Mouse (Mus musculus) heart, adult 9 months (tissue): Measurements from ENCODE around the gene Olfr31.

Experiments
- DNase-seq, 2 experiments: peaks; one replicate each; pipeline ENCODE4 v3.0.0; 2022; ENCODE audit warnings: low spot score in 2 of 2

Gene Olfr31

GRCm38 (mm10) chr14:14322528-14322927, at the start of gene Olfr31:
Gene Olfr31 (plus strand): TSS chr14:14322828.
- DNase-seq, result no peak

- peak; percentile 8 to 12 for DNase-seq
Observed at GRCm38 (mm10) chr14:14294426-14294825, 28.2 kb upstream of the Olfr31 start.

DNA sequence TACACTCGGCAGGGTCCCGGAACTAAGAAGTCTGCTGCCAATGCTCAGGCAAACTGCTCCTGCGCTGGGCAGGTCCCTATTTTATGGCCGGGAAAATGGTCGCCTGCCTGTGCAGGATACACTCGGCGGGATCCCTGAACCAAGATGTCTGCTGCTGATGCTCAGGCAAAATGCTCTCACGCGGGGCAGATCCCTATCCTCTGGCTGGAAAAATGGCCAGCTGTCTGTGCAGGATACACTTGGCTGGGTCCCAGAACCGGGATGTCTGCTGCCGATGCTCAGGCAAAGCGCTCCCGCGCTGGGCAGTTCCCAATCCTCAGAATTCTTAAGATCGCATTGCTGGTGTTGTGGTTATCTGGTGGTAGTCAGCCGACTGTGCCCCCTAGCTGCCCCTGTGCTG, 13.7 kb upstream of the Olfr31 start:
- no peak for DNase-seq

- no peak for DNase-seq
Observed at GRCm38 (mm10) chr14:14309416-14309815, 13.2 kb upstream of the Olfr31 start.

DNA sequence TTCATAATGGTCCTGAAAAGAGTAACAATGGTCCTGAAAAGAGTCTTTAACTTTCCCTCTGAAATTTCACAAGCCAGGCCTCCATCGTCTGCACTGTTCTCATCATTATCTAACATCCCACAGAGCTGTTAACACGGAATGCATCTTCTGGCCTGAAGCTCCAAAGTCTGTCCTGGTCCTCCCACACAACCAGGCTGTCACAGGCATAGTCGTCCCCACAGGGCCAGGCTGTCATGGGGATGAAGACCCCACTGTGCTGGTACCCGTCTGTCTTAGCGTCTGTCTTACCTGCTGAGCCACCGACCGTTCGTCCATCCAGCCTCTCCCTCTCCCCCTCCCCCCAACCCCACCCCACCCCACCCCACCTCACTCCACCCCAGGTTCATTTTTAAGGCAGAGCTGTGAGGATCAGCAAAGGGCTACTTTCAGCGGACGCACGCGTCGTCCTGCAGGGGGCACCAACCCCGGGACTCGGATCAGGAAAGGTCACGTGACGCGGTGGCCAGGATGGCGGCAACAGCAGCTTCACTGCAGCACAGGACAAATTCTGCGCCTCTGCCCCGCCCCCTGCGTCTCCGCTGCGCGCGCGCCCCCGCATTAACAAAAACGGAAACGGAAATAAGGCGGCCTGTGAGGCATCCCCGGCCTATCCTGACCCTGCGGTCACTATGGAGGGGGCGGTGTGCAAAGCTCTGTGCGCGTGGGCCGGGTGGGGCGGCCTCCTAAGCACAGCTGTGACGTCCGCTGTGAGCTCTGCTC, 22.7 kb downstream of the Olfr31 start:
- peak; percentile 91 to 94 for DNase-seq

GRCm38 (mm10) chr14:14345948-14346812, 23.6 kb downstream of the Olfr31 start, which contains the start of gene Il3ra:
Gene Il3ra (plus strand): TSS chr14:14346275.
- peak; percentile 69 to 74 for DNase-seq

- DNase-seq, result no peak
Observed at GRCm38 (mm10) chr14:14346813-14347100, 24.1 kb downstream of the Olfr31 start.

DNA sequence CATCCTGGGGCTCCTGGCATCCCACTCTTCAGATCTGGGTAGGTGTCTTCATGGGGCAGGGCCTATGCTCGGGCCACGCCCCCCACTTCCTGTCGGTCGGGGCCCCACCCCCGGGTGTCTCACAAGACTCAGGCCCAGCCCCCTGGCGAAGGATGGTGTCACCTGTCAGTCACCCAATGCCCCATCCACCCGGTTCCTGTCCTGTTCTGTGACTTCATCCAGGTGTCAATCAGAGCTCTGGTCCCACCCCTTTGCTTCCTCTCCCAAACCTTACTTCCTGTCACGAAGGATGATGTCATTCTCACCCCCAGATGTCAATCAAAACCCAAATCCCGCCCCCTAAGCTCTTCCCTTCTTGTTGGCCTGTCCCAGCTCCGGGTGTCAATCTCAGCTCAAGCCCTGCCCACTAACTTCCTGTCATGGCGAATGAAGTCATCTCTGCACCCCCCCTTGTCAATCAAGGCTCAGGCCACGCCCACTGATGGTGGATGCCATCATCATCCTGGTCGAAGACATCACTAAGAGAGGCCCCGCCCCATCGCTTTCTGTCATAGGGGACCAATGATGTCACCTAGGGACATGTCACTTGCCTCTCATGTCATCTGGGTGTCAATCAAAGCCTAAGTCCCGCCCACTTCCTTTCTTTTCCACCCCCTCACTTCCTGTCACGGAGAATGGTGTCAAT, 24.7 kb downstream of the Olfr31 start:
- DNase-seq, result peak in 1 of 2 experiments; percentile 27

GRCm38 (mm10) chr14:14347836-14348621, 25.4 kb downstream of the Olfr31 start:
- no peak for DNase-seq

DNA sequence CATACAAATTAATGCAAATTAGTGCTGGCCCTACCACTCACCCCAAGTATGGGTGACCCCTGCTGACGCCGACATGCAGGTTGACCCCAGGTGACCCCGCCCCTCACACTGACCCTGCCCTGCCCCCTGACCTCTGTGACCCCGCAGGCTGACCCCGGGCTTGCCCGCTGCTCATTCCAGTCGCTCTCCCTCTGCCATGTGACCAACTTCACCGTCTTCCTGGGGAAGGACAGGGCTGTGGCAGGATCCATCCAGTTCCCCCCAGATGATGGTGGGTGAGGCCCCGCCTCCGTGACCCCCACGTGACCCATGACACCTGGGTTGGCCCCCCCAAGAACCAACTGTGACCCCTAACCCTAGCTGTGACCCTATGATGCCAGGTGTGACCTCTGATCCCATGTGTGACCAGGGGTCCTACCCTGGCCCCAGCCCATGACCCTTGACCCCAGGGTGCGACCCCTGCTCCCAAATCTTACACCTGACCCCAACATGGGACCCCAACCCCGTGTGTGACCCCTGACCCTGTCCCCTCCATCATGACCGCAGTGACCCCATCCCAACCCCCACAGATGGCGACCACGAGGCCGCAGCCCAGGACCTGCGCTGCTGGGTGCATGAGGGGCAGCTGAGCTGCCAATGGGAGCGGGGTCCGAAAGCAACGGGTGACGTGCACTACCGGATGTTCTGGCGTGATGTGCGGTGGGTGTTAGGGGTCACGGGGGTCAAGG, 26.2 kb downstream of the Olfr31 start:
- no peak for DNase-seq

- DNase-seq, result peak in 1 of 2 experiments; percentile 12
Observed at GRCm38 (mm10) chr14:14349485-14350262, 27.0 kb downstream of the Olfr31 start.

DNA sequence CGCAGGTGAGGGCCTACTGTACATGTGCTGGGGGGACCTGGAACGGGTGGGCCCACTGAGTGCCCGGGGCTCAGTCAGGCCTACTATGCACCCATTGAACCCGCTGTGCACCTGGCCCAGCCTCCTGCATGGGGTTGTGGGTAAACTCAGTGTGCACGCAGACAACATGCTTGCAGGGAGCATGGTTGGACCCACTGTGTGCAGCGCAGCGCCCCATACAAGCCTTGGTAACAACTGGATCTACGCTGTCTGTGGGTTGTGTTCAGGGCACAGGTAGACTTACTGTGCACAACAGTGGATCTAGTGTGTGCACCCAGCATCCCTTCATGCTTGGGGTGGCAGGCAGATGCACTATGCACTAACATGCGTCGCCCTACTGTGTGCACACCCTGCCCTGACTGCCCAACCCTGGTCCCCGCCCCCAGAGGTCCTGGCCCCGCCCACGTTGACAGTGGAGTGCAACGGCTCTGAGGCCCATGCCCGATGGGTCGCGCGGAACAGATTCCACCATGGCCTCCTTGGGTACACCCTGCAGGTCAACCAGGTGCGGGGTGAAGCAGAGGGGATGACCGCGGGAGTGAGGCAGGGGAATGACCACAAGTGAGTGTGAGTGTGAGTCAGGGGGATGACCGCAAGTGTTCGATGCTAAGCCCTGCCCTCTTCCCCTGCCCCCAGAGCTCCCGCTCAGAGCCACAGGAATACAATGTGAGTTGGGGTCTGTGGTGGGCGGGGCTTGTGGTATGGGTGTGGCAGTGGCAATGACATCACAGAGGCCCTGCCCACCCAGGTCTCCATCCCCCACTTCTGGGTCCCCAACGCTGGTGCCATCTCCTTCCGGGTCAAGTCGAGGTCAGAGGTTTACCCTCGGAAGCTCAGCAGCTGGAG, 27.9 kb downstream of the Olfr31 start:
- no peak for DNase-seq

DNA sequence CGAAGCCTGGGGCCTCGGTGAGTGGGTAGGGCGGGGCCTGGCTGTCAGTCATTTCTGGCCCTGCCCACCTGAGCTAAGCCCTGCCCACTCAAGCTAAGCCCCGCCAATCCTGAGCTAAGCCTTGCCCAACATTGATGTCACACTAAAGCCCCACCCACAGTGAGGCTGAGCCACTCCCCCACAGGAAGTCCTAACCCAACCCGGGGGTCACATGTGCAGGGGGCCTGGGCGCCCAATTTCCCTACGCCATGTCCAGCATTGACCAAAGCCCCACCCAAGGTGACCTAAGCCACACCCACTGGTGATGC, 28.5 kb downstream of the Olfr31 start:
- DNase-seq, result no peak

DNA sequence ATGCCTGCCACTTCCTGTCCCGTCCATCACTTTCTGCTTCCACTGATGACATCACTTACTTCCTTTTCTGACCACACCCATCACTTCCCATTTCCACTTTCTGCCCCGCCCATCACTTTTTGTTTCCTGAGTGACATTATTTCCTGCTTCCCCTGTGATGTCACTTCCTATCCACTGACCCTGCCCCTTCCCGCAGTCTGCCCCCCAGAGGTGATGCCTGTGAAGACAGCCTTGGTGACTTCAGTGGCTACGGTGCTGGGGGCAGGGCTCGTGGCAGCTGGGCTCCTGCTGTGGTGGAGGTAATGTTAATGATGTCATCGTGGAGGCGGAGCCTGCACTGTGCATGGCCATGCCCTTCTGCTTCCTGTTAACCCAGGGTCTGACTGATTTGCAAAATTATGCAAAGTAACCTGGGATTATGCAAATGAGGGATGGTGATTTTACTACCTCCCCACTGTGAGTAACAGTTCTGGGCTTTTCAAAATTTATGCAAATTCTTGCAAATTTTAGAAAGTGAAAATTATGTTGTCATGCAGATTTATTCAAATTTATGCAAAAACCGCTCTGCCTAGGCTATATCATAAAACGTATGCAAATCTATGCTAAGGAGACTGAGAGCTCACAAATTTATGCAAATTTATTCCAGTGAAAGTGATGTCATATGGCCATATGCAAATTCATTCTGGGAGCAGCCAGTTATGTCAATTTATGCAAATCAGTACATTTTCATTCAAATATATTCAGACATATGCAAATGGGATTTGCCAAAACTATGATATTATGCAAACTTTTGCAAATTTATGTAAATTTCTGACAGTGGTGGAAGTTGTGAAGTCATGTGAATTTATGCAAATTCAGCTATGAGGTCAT, 29.3 kb downstream of the Olfr31 start:
- no peak for DNase-seq

- DNase-seq, result no peak
Observed at GRCm38 (mm10) chr14:14352606-14353005, 30.0 kb downstream of the Olfr31 start.

DNA sequence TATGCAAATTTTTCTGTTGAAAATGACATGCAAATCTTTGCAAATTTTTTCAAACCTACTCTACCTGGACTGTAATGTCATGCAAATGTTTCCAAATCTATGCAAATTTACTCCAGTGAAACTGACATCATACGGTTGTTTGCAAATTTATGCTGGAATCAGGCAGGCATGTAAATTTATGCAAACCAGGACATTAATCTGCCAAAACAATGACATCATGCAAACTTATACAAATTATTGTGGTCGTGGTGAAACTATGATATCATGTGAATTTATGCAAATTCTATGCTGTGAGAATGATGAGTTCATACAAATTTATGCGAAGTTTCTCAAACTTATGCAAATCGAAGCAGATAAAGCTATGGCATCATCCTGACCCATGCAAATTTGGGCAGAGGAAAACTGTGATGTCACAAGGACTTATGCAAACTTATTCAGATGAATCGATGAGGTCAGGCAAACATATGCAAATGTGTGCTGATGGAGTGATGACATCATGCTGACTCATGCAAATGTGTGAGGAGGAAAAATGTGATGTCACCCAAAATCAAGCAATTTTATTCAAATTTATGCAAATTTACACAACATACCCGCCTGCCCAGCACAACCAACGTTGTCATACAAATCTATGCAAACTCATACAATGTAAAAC, 30.6 kb downstream of the Olfr31 start:
- no peak for DNase-seq

- DNase-seq, result no peak
Observed at GRCm38 (mm10) chr14:14353740-14354510, 31.3 kb downstream of the Olfr31 start.
